Mouse (Mus musculus): ENCODE data around the gene Mrps18c.

The Mrps18c gene

DNA sequence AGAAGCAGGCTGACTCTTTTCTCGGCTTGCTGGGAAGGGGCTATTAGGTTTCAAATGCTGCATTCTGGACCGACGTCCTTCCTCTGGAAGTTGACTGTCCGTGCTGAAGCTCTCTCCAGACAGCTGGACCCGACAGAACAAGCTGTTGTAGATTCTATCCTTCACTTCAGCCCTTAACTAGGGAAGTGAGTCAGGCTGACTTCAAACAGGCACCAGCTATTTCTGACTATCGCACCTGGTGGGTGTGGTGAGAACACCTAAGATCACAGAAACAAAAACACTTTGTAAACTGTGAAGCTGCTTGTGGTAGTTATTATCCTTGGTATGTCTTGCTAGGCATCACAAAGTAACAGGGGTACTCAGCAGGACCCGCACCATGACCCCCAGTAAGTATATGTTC is 28.1 kb downstream of the Mrps18c start:
- in situ Hi-C loops (cut with MboI) = no loop called here

DNA sequence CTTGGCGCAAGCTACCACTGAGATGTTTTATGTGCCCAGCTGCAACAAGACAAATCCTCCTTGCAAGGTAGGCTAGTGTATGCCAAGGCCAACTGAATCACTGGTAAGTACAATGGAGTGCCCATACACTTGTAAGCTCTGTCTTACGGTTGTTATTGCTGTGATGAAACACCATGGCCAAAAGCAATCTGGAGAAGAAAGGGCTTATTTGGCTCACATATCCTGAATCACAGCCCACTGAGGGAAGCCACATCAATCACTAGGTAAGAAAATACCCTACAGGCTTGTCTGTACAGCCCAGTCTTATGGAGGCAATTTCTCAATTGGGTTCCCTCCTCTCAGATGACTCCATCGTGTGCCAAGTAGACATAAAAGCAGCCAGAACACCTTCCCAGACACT is 30.3 kb downstream of the Mrps18c start:
- in situ Hi-C loops (cut with MboI) = no loop called here

DNA sequence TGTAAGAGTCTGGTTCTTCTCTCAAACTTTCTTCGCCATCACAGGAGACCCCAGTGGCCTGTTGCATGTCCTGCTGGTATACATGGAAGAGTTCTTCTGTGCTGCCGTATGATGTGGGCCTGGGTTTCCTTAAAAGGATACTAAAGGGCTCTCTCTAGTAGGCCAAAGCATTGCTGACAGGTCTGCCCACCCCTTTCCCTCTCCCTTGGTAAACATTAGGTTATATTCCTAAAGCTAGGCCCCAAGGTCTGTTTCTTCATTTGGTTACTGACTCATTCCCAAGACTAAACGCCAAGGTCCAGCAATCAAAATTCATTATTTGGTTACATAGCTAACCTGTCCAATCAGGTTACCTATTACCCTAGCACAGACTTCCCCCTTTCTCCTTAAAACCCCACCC is 34.3 kb downstream of the Mrps18c start:
- in situ Hi-C loops (cut with MboI) = no loop called here

DNA sequence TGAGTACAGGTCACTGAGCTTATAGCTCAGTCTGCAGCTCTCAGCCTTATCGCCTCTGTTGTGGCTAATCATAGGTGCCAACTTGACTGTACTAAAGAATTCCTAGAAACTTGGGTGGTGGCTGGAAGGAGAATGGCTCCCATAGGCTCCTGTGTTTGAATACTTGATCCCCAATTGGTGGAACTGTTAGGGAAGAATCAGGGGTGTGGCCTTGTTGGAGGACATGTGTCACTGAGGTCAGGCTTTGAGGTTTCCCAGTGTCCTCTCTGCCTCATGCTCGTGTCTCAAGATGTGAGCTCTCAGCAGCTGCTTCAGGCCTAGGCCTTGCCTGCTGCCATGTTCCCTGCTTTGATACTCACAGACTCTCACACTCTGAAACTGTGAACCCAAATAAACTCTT is 35.4 kb downstream of the Mrps18c start:
- in situ Hi-C loops (cut with MboI) = no loop called here

DNA sequence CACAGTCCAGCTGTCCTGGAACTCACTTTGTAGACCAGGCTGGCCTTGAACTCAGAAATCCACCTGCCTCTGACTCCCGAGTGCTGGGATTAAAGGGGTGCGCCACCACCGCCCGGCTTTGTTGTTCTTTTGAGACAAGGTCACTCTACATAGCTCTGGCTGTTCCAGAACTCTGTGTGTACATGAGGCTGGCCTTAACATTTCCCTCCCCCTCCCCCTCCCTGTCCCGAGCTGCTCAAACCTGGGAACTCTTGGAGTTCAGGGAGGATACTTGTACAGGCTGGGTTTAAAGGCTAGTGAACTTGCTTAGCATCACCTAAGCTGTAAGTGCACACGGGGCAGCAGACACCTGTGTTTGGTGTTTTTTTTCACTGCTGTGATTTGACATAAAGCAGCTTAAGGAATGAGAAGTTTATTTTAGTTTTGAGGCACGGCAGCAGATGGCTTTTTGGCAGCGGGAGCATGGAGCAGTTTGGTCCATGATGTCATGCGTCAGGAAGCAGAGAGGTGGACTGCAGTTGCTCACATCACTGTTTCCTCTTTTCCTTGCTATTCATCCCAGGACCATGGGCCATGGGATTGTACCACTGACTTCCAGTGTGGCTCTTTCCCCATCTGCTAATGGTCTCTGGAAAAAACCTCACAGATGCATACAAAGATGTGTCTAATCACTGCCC is 37.6 kb downstream of the Mrps18c start:
- in situ Hi-C loops (cut with MboI) = no loop called here

DNA sequence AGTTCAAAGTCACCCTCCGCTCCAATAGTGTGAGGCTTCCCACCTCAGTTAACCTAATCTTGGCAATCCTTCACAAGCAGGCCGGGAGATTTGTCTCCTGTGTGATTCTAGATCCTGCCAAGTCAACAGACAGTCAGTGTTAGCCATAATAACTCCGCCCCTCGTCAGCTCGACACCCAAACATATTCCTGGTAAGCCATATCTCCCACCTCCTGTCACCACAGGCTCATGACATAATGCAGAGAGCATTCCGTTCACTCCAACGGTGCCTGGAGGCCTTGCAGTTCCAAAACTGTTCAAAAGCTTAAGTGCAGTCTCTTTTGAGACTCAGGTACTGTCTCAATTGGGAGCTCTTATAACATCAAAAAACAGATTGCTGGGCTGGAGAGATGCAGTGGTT is 39.5 kb downstream of the Mrps18c start:
- in situ Hi-C loops (cut with MboI) = no loop called here

DNA sequence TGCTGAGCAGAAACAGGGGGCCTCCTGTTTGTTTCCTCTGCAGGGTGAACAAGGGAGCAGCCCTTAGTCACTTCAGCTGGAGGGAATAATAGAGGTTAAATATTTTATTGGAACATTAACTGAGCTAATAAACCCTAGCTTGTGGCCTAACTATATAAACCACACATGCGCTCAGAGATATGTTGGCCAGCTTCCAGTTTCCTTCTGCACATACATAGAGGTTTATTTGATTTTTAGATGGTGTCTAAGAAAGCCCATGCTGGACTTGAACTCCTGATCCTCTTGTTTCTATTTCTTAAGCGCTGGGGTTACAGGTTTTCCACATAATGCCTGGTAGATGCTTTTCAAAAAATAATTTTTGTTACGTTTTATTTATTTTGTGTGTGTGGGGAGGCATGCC is 46.1 kb downstream of the Mrps18c start:
- in situ Hi-C loops (cut with MboI) = no loop called here

DNA sequence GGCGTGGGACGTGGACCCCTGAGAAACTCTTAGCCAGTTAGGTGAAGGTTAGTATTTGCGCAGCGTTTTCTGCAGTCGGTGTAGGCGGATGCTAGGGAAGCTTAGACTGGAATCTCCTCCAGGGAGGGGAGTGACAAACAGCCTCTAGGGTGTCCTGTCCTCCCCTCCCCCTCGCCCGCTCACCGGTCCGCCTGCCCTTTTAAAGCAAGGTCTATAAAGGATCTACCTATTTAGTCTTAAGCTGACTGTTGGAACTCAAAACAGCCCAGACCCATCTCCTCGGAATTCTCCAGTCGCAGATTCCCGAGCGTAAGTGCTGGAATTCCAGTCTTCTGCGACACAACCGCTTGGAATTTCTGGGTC is 47.0 kb downstream of the Mrps18c start, which contains the start of gene Gpat3:
Gpat3 (plus strand) TSS at position 229 of the 363 bp plus-strand sequence.
- in situ Hi-C loops (cut with MboI) = no loop called here

DNA sequence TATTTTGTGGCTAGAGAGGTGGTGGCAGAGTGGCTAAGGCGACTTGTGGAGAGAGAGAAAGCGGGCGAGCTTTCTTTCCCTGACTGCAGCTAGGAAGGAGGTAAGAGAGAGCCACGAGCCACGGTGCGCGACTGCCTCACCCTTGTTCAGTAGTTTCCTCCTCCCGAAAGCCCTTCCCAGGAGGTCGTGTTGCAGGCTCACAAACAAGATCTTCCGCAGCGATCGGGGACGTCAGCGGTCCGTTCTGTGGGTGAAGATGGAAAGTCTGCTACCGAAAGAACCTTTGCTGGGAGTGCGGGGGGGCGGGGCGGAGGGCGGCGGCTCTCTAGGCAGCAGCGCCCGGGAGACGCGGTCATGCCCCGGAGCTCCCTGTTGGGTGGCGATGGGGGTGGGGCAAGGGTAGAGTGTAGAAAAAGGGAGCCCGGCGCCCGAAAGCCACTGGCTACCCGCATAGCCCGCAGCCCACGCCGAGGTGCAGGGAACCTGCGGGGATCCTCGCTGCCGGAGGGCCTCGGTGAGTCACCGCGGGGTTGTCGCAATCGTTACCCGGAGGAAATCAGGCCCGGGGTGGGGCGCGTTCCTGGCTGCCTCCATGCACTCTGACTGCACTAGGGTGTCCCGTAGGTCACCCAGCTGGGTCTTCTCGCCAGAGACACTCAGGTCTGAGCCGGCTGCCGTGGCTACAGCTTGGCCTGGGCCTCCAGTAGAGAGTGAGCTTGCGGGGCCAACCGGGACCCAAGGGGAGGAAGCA is 47.6 kb downstream of the Mrps18c start:
- in situ Hi-C loops (cut with MboI) = no loop called here

DNA sequence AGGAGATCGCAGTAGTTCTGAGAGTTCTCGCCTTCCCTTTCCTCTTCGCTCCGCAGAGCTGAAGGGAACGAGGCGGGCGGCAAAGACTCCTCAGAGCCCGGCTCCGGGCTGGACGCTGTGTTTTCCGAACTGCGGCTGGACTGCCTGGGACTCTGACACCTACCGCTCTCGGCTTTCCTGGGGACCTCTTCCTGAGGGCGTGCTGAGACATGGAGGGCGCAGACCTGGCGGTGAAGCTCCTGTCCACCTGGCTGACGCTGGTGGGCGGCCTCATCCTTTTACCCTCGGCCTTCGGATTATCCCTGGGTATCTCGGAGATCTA is 48.1 kb downstream of the Mrps18c start:
- in situ Hi-C loops (cut with MboI) = no loop called here

DNA sequence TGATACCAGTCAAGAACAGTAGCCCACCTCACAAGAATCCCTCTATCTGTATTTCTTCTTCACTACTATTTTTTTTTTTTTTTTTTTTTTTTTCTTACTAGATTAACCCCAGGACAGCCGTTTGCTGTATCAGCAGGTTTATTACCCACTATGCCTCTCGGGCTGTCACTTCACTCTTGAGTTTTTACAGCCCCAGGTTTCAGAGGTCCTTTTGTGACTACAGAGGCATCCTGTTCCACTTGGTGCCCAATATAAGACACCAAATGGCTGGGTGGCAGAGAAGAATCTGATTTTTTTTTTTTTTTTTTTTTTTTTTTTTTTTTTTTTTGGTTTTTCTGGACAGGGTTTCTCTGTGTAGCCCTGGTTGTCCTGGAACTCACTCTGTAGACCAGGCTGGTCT is 48.7 kb downstream of the Mrps18c start:
- in situ Hi-C loops (cut with MboI) = no loop called here

DNA sequence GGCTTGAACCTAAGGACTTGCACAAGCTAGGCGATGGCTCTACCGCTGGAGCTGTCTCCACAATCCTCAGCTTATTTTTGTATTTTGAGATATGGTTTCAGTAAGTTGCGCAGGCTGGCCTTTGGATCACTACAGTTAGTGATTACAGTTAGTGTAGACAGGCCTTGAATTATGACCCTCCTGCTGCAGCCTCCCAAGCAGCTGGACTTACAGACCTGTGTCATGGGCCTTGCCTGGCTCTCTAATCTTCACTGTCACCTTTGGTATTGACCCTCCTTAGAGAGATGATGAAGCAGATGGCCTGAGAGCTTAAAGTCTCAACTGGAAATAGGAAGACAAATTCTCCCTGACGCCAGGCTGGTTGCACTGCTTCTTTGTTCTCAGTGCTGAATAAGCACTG is 55.5 kb downstream of the Mrps18c start:
- in situ Hi-C loops (cut with MboI) = no loop called here
